Mouse (Mus musculus) activated CD4-positive, CD25-positive, alpha-beta regulatory T cell, adult 9 weeks (primary cell): ENCODE measurements around the gene Olfr952. TPM values are rescaled to one million over a fixed set of nuclear protein-coding genes. Genes with fewer than 3 reads are reported as not detected.

Source experiments
- polyA plus RNA-seq: library from polyadenylated mRNA; unstranded; fragments of 100-300 nt; shearing (Covaris generic); gene quantifications from one replicate; pipeline ENCODE4 v1.2.1, GENCODE M21; 2017

The Olfr952 gene
- polyA plus RNA-seq = not detected

DNA sequence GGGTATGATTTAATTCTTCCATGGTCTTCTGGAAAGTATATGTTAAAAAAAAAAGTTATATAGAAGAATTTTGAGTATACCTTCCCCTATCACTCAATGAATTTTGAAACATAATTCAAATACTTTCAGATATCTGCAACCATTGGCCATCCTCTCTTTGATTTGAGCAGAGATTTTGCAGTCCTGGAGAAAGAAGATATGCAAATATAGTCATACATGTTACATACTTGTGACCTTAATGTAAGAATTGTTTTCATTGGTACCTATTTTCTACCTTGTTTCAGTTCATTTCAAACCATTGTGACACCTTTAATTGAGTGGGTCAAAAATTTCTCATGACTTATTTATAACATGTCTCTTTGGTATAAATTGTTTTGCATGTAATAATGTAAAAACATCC is at the start of gene Olfr952:
Gene Olfr952 (minus strand): TSS at position 101 of the 400 bp plus-strand sequence.

DNA sequence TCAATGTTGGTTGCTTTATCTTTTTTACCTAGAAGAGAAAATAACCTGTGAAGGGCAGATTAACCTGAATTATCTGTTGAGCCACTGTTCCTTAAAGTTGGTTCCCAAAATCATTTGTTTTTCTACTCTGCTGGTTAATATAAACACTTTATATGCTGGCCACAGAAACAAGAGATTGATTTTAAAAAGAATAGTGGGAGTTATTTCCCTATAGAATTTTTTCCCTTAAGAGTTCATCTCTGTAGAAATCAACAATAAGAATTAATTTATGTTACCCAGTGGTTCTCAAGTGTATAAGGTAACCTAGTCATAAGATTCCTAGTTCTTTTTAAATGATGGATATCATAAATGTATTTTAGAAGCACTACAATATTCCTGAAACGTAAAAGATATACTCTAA is 44.9 kb upstream of the Olfr952 start, which contains the start of gene Olfr955:
Gene Olfr955 (minus strand): TSS at position 101 of the 400 bp plus-strand sequence.

GRCm38 (mm10) chr9:39456401-39456800 is 29.5 kb upstream of the Olfr952 start, which contains the start of gene Olfr954:
Gene Olfr954 (plus strand): TSS chr9:39456701.

DNA sequence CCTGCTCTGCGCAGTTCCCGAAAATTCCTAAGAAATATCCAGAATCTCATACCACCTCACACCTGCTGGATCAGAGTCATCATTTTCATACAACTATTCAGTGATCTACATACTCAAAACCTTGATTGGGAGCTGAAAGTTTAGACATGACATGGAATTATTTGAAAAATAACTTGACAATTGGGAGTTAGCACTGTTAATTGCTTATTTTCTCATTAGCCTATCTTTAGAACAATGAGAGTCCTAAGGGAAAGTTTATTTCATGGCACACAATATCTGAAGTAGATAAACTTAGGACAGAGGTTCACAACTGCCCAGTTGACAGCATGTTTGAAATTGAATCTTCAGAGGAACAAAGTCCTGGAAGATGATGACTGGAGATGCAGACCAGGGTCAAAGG is 39.8 kb downstream of the Olfr952 start, which contains the start of gene Olfr951:
Gene Olfr951 (plus strand): TSS at position 301 of the 400 bp plus-strand sequence.

Other genes with a start within 250 kb of the Olfr952 start
- not detected for gene Olfr944, start 225.2 kb downstream of the Olfr952 start, polyA plus RNA-seq
- not detected for gene Olfr1537, start 177.2 kb downstream of the Olfr952 start, polyA plus RNA-seq
- gene Olfr945, start 150.3 kb downstream of the Olfr952 start, polyA plus RNA-seq = not detected
- not detected for gene Olfr948, start 101.1 kb downstream of the Olfr952 start, polyA plus RNA-seq
- gene Olfr951, start 39.7 kb downstream of the Olfr952 start, polyA plus RNA-seq = not detected
- gene Olfr954, start 29.6 kb upstream of the Olfr952 start, polyA plus RNA-seq = not detected
- not detected for gene Olfr955, start 44.8 kb upstream of the Olfr952 start, polyA plus RNA-seq
- not detected for gene Olfr44, start 66.8 kb upstream of the Olfr952 start, polyA plus RNA-seq
- not detected for gene Olfr957, start 88.7 kb upstream of the Olfr952 start, polyA plus RNA-seq
- gene Olfr958, start 126.9 kb upstream of the Olfr952 start, polyA plus RNA-seq = not detected
- not detected for gene Olfr959, start 148.4 kb upstream of the Olfr952 start, polyA plus RNA-seq
- gene AW551984, start 177.3 kb upstream of the Olfr952 start, polyA plus RNA-seq = not detected
- not detected for gene Olfr148, start 183.5 kb upstream of the Olfr952 start, polyA plus RNA-seq
- gene Olfr960, start 194.2 kb upstream of the Olfr952 start, polyA plus RNA-seq = not detected
- not detected for gene Olfr961, start 217.9 kb upstream of the Olfr952 start, polyA plus RNA-seq
- not detected for gene Olfr963, start 240.1 kb upstream of the Olfr952 start, polyA plus RNA-seq